In genomic region chr17:34915410-34915831, GRCm38 (mm10) we compare ENCODE assay signal across 9 mouse cellular contexts. TPM values are rescaled to one million over a fixed set of nuclear protein-coding genes. Genes with fewer than 3 reads are reported as not detected.
DNase-seq lines count a peak whose midpoint lies in the region; ATAC-seq and TF ChIP-seq lines count a peak whose summit lies in the region.
"Had no signal": no experiment of that assay in that cellular context is flagged by ENCODE, and none has a peak within 500 bp of the region (broad histone marks: within the 10 kb centered on the region; RNA-seq: fewer than 3 reads in every experiment).

No protein-coding gene starts in this region.

- ATAC-seq in Patski = peak; percentile 66
- ATAC-seq in kidney, embryonic 15.5 days (replicated peaks; ENCODE audit: low FRiP score) = peak; percentile 85

- peak overlapping the region; percentile 29 for H3K9ac ChIP-seq in kidney, embryonic 15.5 days

- H3K9me3 ChIP-seq in heart, embryonic 10.5 days = no peaks in the 10 kb centered on the region
- H3K9me3 ChIP-seq in kidney, embryonic 15.5 days (replicated peaks) = no peaks in the 10 kb centered on the region

- CTCF ChIA-PET in Patski (lab: Charles Lee) = interaction anchor here (1.0 to 1.4 kb wide), 4 partner anchors 9 to 35 kb away, joined by 3 to 8 read pairs (median 4); no protein-coding TSS in a partner anchor

- peak overlapping the region; percentile 46 for H3K4me2 ChIP-seq in kidney, embryonic 15.5 days

- 15% methylated on average over 11 of the region's 11 CpGs for WGBS in heart, embryonic 10.5 days
- 7% methylated on average over 11 of the region's 11 CpGs for WGBS in kidney, embryonic 15.5 days

- no peak for TF ChIP-seq CTCF in Patski (IDR thresholded peaks at IDR 0.05)

- no peak for DNase-seq in heart, embryonic 10.5 days (ENCODE audit: low spot score)
- DNase-seq in heart, postnatal 14 days = no peak
- DNase-seq in Patski (ENCODE audit: low read depth, low spot score) = no peak
- DNase-seq in lung, postnatal 14 days = peak; percentile 25
- DNase-seq in layer of hippocampus, adult 8-10 months (ENCODE audit: low spot score in 2 of 2) = no peak
- DNase-seq in left cerebral cortex, adult 9 months (ENCODE audit: low spot score in 2 of 2) = no peak
- no peak for DNase-seq in spleen, postnatal 4 days (ENCODE audit: low spot score in 2 of 2)

- intact Hi-C loops in heart, postnatal 14 days (cut with DNase I) = no loop called here

- POLR2A ChIA-PET in Patski (lab: Charles Lee) = interaction anchor here (0.6 to 1.2 kb wide), 5 partner anchors 9 to 506 kb away, joined by 3 to 9 read pairs (median 4); partner anchors contain the start of gene Neu1

- H3K27ac ChIP-seq in heart, embryonic 10.5 days = peak overlapping the region; percentile 59; the same call in 1 of the 2 replicates
- peak overlapping the region; percentile 81 for H3K27ac ChIP-seq in kidney, embryonic 15.5 days

- no peaks in the 10 kb centered on the region for H3K27me3 ChIP-seq in heart, embryonic 10.5 days (ENCODE audit: insufficient read depth, poor library complexity, severe bottlenecking)
- no peaks in the 10 kb centered on the region for H3K27me3 ChIP-seq in Patski
- H3K27me3 ChIP-seq in kidney, embryonic 15.5 days = no peaks in the 10 kb centered on the region

- in situ Hi-C loops in Patski (cut with MboI; ENCODE audit: low pct_unique_long_range_greater_than_20kb) = loop anchor here (5.0 kb wide), 1 partner anchor 67 kb away; the partner anchor contains the start of gene Lsm2

- peaks cover 23% of the 10 kb centered on the region for H3K4me1 ChIP-seq in heart, embryonic 10.5 days
- H3K4me1 ChIP-seq in kidney, embryonic 15.5 days = peaks cover 19% of the 10 kb centered on the region

- peak overlapping the region; percentile 35 for H3K4me3 ChIP-seq in heart, embryonic 10.5 days
- peak overlapping the region; percentile 17 for H3K4me3 ChIP-seq in kidney, embryonic 15.5 days (replicated peaks)

- peaks cover 34% of the 10 kb centered on the region for H3K36me3 ChIP-seq in heart, embryonic 10.5 days
- peaks cover 34% of the 10 kb centered on the region for H3K36me3 ChIP-seq in kidney, embryonic 15.5 days

RNA-seq across cellular contexts. Expression of gene Slc44a4, which starts 1.2 kb away (rescaled TPM):
- polyA plus RNA-seq in heart, embryonic 10.5 days (2016; fragmentation: Nextera tagmentation; extraction: Ambion mirVana) = 0.10 and 0.41 TPM in 2 replicates
- under 1 TPM in 1 of 2 experiments, not detected in 1; 0.17 TPM for total RNA-seq in heart, postnatal 14 days (2021)
- polyA plus RNA-seq in Patski (2021) = 0.37 TPM
- polyA plus RNA-seq in kidney, embryonic 15.5 days (2015; fragmentation: Nextera tagmentation; extraction: Ambion mirVana) = 12.4 and 13.0 TPM in 2 replicates
- under 1 TPM; 0.14 to 0.41 (median 0.34) TPM for total RNA-seq in layer of hippocampus, adult 8-10 months (2022)

RNA-seq across cellular contexts. Expression of gene Neu1, which starts 15.6 kb away (rescaled TPM):
- polyA plus RNA-seq in heart, embryonic 10.5 days (2016; fragmentation: Nextera tagmentation; extraction: Ambion mirVana) = 21.3 and 25.5 TPM in 2 replicates
- total RNA-seq in heart, postnatal 14 days (2021) = 10 to 100 TPM; 14.0 to 14.6 TPM
- 75.4 TPM for polyA plus RNA-seq in Patski (2021)
- polyA plus RNA-seq in kidney, embryonic 15.5 days (2015; fragmentation: Nextera tagmentation; extraction: Ambion mirVana) = 33.7 and 37.0 TPM in 2 replicates
- 10 to 100 TPM; 38.3 to 46.8 (median 41.7) TPM for total RNA-seq in layer of hippocampus, adult 8-10 months (2022)

RNA-seq across cellular contexts. Expression of gene Ehmt2, which starts 17.2 kb away (rescaled TPM):
- polyA plus RNA-seq in heart, embryonic 10.5 days (2016; fragmentation: Nextera tagmentation; extraction: Ambion mirVana) = 46.3 and 66.0 TPM in 2 replicates
- total RNA-seq in heart, postnatal 14 days (2021) = 10 to 100 TPM; 45.2 to 49.4 TPM
- polyA plus RNA-seq in Patski (2021) = 200 TPM
- polyA plus RNA-seq in kidney, embryonic 15.5 days (2015; fragmentation: Nextera tagmentation; extraction: Ambion mirVana) = 80.1 and 93.7 TPM in 2 replicates
- 100 to 1,000 TPM; 186 to 199 (median 189) TPM for total RNA-seq in layer of hippocampus, adult 8-10 months (2022)

RNA-seq across cellular contexts. Expression of gene C2, which starts 17.4 kb away (rescaled TPM):
- polyA plus RNA-seq in heart, embryonic 10.5 days (2016; fragmentation: Nextera tagmentation; extraction: Ambion mirVana) = 0.67 and 1.6 TPM in 2 replicates
- total RNA-seq in heart, postnatal 14 days (2021) = 1 to 10 TPM; 4.3 to 6.0 TPM
- 0.65 TPM for polyA plus RNA-seq in Patski (2021)
- polyA plus RNA-seq in kidney, embryonic 15.5 days (2015; fragmentation: Nextera tagmentation; extraction: Ambion mirVana) = 2.6 and 3.6 TPM in 2 replicates
- total RNA-seq in layer of hippocampus, adult 8-10 months (2022) = 1 to 10 TPM; 3.1 to 4.4 (median 4.3) TPM

RNA-seq across cellular contexts. Expression of gene Gm20547, which starts 33.6 kb away (rescaled TPM):
- polyA plus RNA-seq in heart, embryonic 10.5 days (2016; fragmentation: Nextera tagmentation; extraction: Ambion mirVana) = not detected in 2 replicates
- total RNA-seq in heart, postnatal 14 days (2021) = not detected
- not detected for polyA plus RNA-seq in Patski (2021)
- polyA plus RNA-seq in kidney, embryonic 15.5 days (2015; fragmentation: Nextera tagmentation; extraction: Ambion mirVana) = not detected in 2 replicates
- not detected for total RNA-seq in layer of hippocampus, adult 8-10 months (2022)
- total RNA-seq: left cerebral cortex, postnatal 10 days had no signal
